Mouse (Mus musculus) forebrain, postnatal 0 days (tissue): ENCODE measurements at regions not wholly inside any gene's neighbourhood (a gene's known extent, or its start where the extent isn't known, plus 50 kb on each side); places are given as distances from the start of the nearest gene placed in this dataset.

Experiments
- ATAC-seq: fragments of 200-750 bp; cut with Nextera tagmentation; 2 replicates; pipeline ENCODE4 v1.8.0; 2017; ENCODE audit warnings: mild to moderate bottlenecking, moderate library complexity
- DNase-seq: peaks from one replicate; pipeline ENCODE4 v3.0.0-alpha.2; 2015
- H3K27ac ChIP-seq: fragments of 300-500 bp; sonication (generic); 2 replicates; pipeline ENCODE4 v1.5.1; 2014; ENCODE audit warnings: low read depth, mild to moderate bottlenecking, antibody characterized with exemption, low read length, moderate library complexity, mixed read lengths
- H3K27me3 ChIP-seq: fragments of 300-500 bp; sonication (generic); 2 replicates; pipeline ENCODE4 v1.6.1; 2014; ENCODE audit warnings: mild to moderate bottlenecking, low read length, mixed read lengths; ENCODE audit not compliant: insufficient read depth
- H3K36me3 ChIP-seq: fragments of 300-500 bp; sonication (generic); 2 replicates; pipeline ENCODE4 v1.6.1; 2014; ENCODE audit warnings: mild to moderate bottlenecking, moderate library complexity; ENCODE audit not compliant: insufficient read depth
- H3K4me1 ChIP-seq: fragments of 300-500 bp; sonication (generic); 2 replicates; pipeline ENCODE4 v1.6.1; 2014; ENCODE audit warnings: antibody characterized with exemption; ENCODE audit not compliant: insufficient read depth
- H3K4me2 ChIP-seq: fragments of 300-500 bp; sonication (generic); 2 replicates; pipeline ENCODE4 v1.6.1; 2014; ENCODE audit warnings: low read depth, mild to moderate bottlenecking, moderate library complexity
- H3K4me3 ChIP-seq: fragments of 300-500 bp; sonication (generic); 2 replicates; pipeline ENCODE4 v1.5.1; 2014; ENCODE audit warnings: low read depth, low read length, mixed read lengths
- H3K9ac ChIP-seq: fragments of 300-500 bp; sonication (generic); 2 replicates; pipeline ENCODE4 v1.6.1; 2014; ENCODE audit warnings: mild to moderate bottlenecking
- H3K9me3 ChIP-seq: fragments of 300-500 bp; sonication (generic); 2 replicates; pipeline ENCODE4 v1.6.1; 2016; ENCODE audit warnings: low read length
- CTCF ChIP-seq: sonication (generic); IDR thresholded peaks from 2 replicates; pipeline ENCODE4 v1.5.1; 2016; ENCODE audit warnings: antibody characterized with exemption, control low read depth, low read depth
- WGBS: fragments of 180-500 bp; shearing (Covaris S2); extraction: QIAGEN DNeasy Blood & Tissue Kit; methylation state at CpG from one replicate; pipeline ENCODE4 v1.1.7; 2014; 5-methylcytosine and 5-hydroxymethylcytosine counted together

DNA sequence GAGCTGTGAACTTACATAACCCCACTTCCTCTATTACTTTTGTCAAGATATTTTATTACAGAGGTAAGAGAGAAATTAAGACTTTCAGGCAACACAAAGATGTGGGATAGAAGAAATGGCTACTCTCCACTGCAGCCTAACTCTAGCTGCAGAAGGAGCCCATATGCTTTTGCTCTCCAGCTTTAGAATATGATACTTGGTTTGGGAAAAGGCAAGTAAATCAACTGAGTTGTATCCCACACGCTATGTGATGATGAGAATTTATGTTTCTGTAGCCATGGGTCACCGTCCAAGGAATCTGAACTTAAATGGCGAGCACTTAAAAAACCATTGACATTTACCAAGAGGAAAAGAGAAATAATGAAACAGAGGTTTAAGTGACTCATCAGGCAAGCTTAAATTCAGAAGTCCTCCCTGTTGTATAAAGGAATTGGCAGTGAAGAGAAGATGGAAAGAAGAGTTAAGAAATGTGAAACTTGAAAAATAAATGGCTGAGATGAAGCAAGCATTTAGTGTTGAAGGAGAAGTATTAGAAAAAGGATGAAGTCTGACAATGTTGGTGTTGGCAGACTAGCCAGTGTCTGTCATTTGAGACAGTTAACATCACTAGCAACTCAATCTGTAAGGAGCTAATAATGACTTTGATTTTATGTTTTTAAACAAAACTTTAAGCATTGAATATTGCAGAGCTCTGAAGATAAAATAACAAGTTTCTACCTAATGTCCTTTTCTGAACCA is 893.3 kb upstream of the Adam24 start:
- Histone ChIP-seq H3K4me3 (no peak overlapping the region), H3K4me2 (no peak overlapping the region), H3K27ac (no peak overlapping the region), H3K4me1 (no peaks in the 10 kb centered on the region), H3K27me3 (no peaks in the 10 kb centered on the region), H3K9me3 (no peaks in the 10 kb centered on the region), H3K36me3 (no peaks in the 10 kb centered on the region), H3K9ac (no peak overlapping the region)
- TF ChIP-seq CTCF: no peak
- ATAC-seq (no peak), DNase-seq (peak; percentile 5)
- 81% methylated on average over 3 of the region's 3 CpGs for WGBS

DNA sequence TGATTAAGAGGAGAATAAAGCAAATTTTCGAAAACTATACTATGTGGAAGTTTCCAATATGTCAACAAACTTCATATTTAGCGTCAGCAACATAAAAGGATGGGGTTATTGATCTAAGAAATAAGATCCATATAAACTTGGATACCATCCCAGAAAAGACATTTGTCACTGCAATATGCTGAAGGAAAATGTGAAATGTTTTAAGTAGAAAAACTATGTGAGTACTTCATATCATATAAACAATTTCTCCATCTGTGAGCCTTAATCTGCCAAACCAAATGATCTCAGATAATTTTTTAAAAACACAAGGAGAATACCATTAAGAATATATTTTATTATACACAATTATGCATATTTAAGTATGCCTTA is 892.7 kb upstream of the Adam24 start:
- ATAC-seq: peak; percentile 40; the same call in 1 of the 2 replicates
- WGBS: 61% methylated on average over 2 of the region's 2 CpGs

More for the DNA sequence above, 892.7 kb upstream of the Adam24 start:
- Histone ChIP-seq H3K27ac (no peak overlapping the region), H3K4me2 (no peak overlapping the region), H3K9me3 (no peaks in the 10 kb centered on the region), H3K9ac (no peak overlapping the region), H3K4me1 (no peaks in the 10 kb centered on the region), H3K4me3 (no peak overlapping the region), H3K27me3 (no peaks in the 10 kb centered on the region), H3K36me3 (no peaks in the 10 kb centered on the region)
- no peak for TF ChIP-seq CTCF
- peak; percentile 43 for DNase-seq
